Mouse (Mus musculus): ENCODE data around the gene 2410137M14Rik. TPM values are rescaled to one million over a fixed set of nuclear protein-coding genes. Genes with fewer than 3 reads are reported as not detected.

2410137M14Rik gene
- total and polyA plus RNA-seq, 3 experiments = 0.40 TPM; not detected in 2

DNA sequence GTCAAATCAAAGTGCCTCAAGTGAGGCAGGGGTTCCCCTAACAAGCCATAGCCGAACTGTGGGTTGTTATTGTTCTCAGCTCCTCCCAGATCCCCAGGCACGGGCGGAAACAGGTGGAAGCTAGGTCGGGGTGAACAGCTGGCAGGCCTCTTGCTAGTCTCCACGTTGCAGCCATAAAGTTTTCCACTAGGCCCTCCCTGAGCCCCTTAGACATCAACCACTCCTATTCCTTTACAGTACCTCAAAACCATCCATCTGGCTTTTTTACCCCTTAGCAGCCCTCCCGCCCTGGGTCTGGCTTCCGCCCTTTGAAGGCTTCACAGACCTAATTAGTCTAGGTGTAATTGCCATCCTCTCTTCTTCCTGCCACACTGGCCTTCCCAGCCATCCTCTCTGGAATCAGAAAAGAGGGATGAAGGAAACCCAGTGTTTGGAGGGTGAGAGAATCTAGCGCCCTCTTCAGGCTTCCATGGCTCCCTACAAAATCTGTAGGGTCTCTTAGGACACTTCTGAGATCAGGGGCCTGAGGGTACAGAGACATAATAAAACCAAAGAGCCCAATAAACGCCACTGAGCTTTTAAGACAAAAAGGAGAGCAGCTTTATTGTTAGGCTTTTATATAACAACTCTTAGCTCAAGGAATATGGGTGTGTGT is 36.8 kb downstream of the 2410137M14Rik start:
- Histone ChIP-seq H3K27me3 (replicated peaks) (no peaks in the 10 kb centered on the region), H3K9me3 (replicated peaks; ENCODE audit: low read length) (no peaks in the 10 kb centered on the region), H3K4me3 (replicated peaks in 1 of 3; ENCODE audit: low read depth in 2 of 3, low read length in 2 of 3, poor library complexity in 1 of 3) (no peak overlapping the region), H3K4me2 (ENCODE audit: insufficient read depth, low read depth, poor library complexity, severe bottlenecking) (no peak overlapping the region), H3K4me1 (ENCODE audit: control insufficient read depth in 1 of 2, insufficient read depth in 2 of 2) (0 out of 4 replicates have a peak, but pooled peaks cover 0 to 2% of the 10 kb centered on the region in 2 experiments), H3K79me2 (replicated peaks; ENCODE audit: control insufficient read depth, extremely low read depth, insufficient read depth, poor library complexity, severe bottlenecking) (no peaks in the 10 kb centered on the region), H3K27ac (ENCODE audit: insufficient read depth, low read depth) (no peak overlapping the region), H3K36me3 (replicated peaks in 1 of 2; ENCODE audit: control insufficient read depth in 1 of 2, insufficient read depth in 1 of 2, low read length in 1 of 2) (peaks cover 11 to 26% of the 10 kb centered on the region in 2 experiments), H3K9ac (ENCODE audit: insufficient read depth, low read depth) (no peak overlapping the region)
- TF ChIP-seq ZC3H11A (IDR thresholded peaks at IDR 0.05; ENCODE audit: low read depth, low read length) = no peak
- no peak for TF ChIP-seq IRF4 (IDR thresholded peaks at IDR 0.05; ENCODE audit: low read depth, low read length)
- peak; percentile 21 to 27; a peak in 3 of 4 replicates for TF ChIP-seq CTCF (conservative IDR thresholded peaks at IDR 0.05 in 1 of 2, IDR thresholded peaks at IDR 0.05 in 1 of 2; ENCODE audit: low read depth in 2 of 2, low read length in 2 of 2)
- in situ Hi-C loops (cut with MboI; ENCODE audit: low pct_ligation_motif_present, low pct_unique_long_range_greater_than_20kb, low sequenced_read_pairs) (no loop called here), dilution Hi-C loops (cut with MboI; ENCODE audit: extremely low pct_ligation_motif_present, extremely low pct_unique_long_range_greater_than_20kb, low sequenced_read_pairs) (no loop called here)
- no peak for DNase-seq (ENCODE audit: extremely low read depth)

DNA sequence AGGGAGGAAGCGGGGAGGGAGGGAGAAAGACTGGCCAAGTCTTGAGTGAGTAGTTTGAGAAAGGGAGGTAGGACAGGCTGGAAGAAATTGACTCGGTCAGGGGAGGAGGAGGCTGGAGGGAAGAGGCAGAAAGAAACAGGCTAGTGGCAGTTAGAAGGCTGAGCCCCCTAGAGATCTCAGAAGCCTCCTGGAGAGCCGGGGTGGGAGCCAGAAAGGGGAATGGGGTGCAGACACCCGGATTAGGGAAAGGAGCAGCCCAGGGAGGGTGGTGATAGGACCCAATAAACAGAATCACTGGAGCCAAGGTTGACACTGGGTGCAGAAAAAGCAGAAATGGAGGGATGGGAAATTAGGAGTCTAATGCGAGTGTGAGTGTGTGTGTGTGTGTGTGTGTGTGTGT is 37.3 kb downstream of the 2410137M14Rik start:
- dilution Hi-C loops (cut with MboI; ENCODE audit: extremely low pct_ligation_motif_present, extremely low pct_unique_long_range_greater_than_20kb, low sequenced_read_pairs) = no loop called here

DNA sequence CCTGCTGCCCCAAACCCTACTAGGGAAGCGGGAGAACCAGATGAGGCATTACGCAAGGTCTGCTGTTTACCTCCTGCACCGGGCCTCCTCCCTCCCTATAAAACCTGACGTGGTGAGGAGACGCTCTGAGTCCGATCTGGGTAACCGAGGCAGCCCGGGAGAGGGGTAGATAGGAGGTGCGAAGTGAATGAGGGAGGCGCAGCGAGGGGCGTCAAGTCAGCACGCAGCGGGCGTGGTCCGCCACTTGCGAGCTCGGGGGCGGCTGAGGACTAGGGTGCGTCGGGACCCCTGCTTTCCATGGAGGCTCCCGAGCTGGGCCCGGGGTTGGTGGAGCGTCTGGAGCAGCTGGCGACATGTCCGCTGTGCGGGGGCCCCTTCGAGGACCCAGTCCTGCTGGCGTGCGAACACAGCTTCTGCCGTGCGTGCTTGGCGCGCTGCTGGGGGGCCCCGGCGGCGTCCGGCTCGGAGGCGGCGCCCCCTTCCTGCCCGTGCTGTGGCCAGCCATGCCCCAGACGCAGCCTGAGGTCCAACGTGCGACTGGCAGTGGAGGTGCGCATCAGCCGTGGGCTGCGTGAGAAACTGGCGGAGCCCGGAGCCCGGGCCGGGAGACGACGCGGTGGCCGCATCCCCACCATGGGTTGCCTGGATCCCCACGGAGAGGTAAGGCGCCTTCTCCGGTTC is 38.1 kb downstream of the 2410137M14Rik start, which contains the start of gene Rnf39:
Rnf39 (plus strand) TSS at position 128 of the 681 bp plus-strand sequence.
- Histone ChIP-seq H3K4me2 (ENCODE audit: insufficient read depth, low read depth, poor library complexity, severe bottlenecking) (no peak within 1 kb of the TSS), H3K9me3 (replicated peaks; ENCODE audit: low read length) (no peaks in the 10 kb centered on the region), H3K36me3 (replicated peaks in 1 of 2; ENCODE audit: control insufficient read depth in 1 of 2, insufficient read depth in 1 of 2, low read length in 1 of 2) (peaks cover 0 to 13% of the 10 kb centered on the region in 2 experiments), H3K79me2 (replicated peaks; ENCODE audit: control insufficient read depth, extremely low read depth, insufficient read depth, poor library complexity, severe bottlenecking) (no peaks in the 10 kb centered on the region), H3K27ac (ENCODE audit: insufficient read depth, low read depth) (no peak within 1 kb of the TSS), H3K27me3 (replicated peaks) (no peaks in the 10 kb centered on the region), H3K4me3 (replicated peaks in 1 of 3; ENCODE audit: low read depth in 2 of 3, low read length in 2 of 3, poor library complexity in 1 of 3) (no peak within 1 kb of the TSS), H3K4me1 (ENCODE audit: control insufficient read depth in 1 of 2, insufficient read depth in 2 of 2) (peaks cover 0 to 4% of the 10 kb centered on the region in 2 experiments; a peak in 2 of 4 replicates), H3K9ac (ENCODE audit: insufficient read depth, low read depth) (no peak within 1 kb of the TSS)
- dilution Hi-C loops (cut with MboI; ENCODE audit: extremely low pct_ligation_motif_present, extremely low pct_unique_long_range_greater_than_20kb, low sequenced_read_pairs) (no loop called here), in situ Hi-C loops (cut with MboI; ENCODE audit: low pct_ligation_motif_present, low pct_unique_long_range_greater_than_20kb, low sequenced_read_pairs) (no loop called here)
- DNase-seq (ENCODE audit: extremely low read depth) = no peak
- TF ChIP-seq MXI1 (IDR thresholded peaks at IDR 0.05; ENCODE audit: low read depth, low read length) (no peak), USF1 (IDR thresholded peaks at IDR 0.05; ENCODE audit: low read depth, low read length) (no peak), TCF12 (IDR thresholded peaks at IDR 0.05; ENCODE audit: low read depth, low read length) (no peak), HCFC1 (IDR thresholded peaks at IDR 0.05; ENCODE audit: low read depth, low read length) (no peak), TBP (conservative IDR thresholded peaks at IDR 0.05; ENCODE audit: low read depth, low read length) (no peak), JUND (conservative IDR thresholded peaks at IDR 0.05; ENCODE audit: low read depth, low read length) (no peak), RAD21 (IDR thresholded peaks at IDR 0.05; ENCODE audit: low read depth, low read length) (no peak), SMC3 (IDR thresholded peaks at IDR 0.05; ENCODE audit: low read depth, low read length) (no peak), JUN (IDR thresholded peaks at IDR 0.05; ENCODE audit: insufficient read depth, low read depth, low read length) (no peak), USF2 (conservative IDR thresholded peaks at IDR 0.05; ENCODE audit: low read depth, low read length) (no peak), ZKSCAN1 (IDR thresholded peaks at IDR 0.05; ENCODE audit: borderline replicate concordance, low read depth, low read length) (no peak), ZC3H11A (IDR thresholded peaks at IDR 0.05; ENCODE audit: low read depth, low read length) (no peak), NRF1 (IDR thresholded peaks at IDR 0.05; ENCODE audit: low read depth, low read length) (no peak), ELF1 (IDR thresholded peaks at IDR 0.05; ENCODE audit: low read depth, low read length) (no peak)

More for the DNA sequence above, 37.3 kb downstream of the 2410137M14Rik start:
- Histone ChIP-seq H3K36me3 (replicated peaks in 1 of 2; ENCODE audit: control insufficient read depth in 1 of 2, insufficient read depth in 1 of 2, low read length in 1 of 2) (peaks cover 6 to 20% of the 10 kb centered on the region in 2 experiments), H3K4me3 (replicated peaks in 1 of 3; ENCODE audit: low read depth in 2 of 3, low read length in 2 of 3, poor library complexity in 1 of 3) (no peak overlapping the region), H3K27me3 (replicated peaks) (no peaks in the 10 kb centered on the region), H3K9ac (ENCODE audit: insufficient read depth, low read depth) (no peak overlapping the region), H3K9me3 (replicated peaks; ENCODE audit: low read length) (no peaks in the 10 kb centered on the region), H3K27ac (ENCODE audit: insufficient read depth, low read depth) (no peak overlapping the region), H3K79me2 (replicated peaks; ENCODE audit: control insufficient read depth, extremely low read depth, insufficient read depth, poor library complexity, severe bottlenecking) (no peaks in the 10 kb centered on the region), H3K4me2 (ENCODE audit: insufficient read depth, low read depth, poor library complexity, severe bottlenecking) (no peak overlapping the region), H3K4me1 (ENCODE audit: control insufficient read depth in 1 of 2, insufficient read depth in 2 of 2) (0 out of 4 replicates have a peak, but pooled peaks cover 0 to 2% of the 10 kb centered on the region in 2 experiments)
- no peak for DNase-seq (ENCODE audit: extremely low read depth)
- in situ Hi-C loops (cut with MboI; ENCODE audit: low pct_ligation_motif_present, low pct_unique_long_range_greater_than_20kb, low sequenced_read_pairs) = no loop called here
- TF ChIP-seq NELFE (IDR thresholded peaks at IDR 0.05; ENCODE audit: low read depth, low read length) (no peak), HCFC1 (IDR thresholded peaks at IDR 0.05; ENCODE audit: low read depth, low read length) (no peak), MYC (IDR thresholded peaks at IDR 0.05; ENCODE audit: low read depth, low read length) (no peak), MAFK (IDR thresholded peaks at IDR 0.05; ENCODE audit: insufficient replicate concordance, low read length) (no peak), ELF1 (IDR thresholded peaks at IDR 0.05; ENCODE audit: low read depth, low read length) (no peak), TBP (conservative IDR thresholded peaks at IDR 0.05; ENCODE audit: low read depth, low read length) (no peak), JUND (conservative IDR thresholded peaks at IDR 0.05; ENCODE audit: low read depth, low read length) (no peak), PAX5 (IDR thresholded peaks at IDR 0.05; ENCODE audit: low read length) (no peak), BHLHE40 (IDR thresholded peaks at IDR 0.05; ENCODE audit: low read depth, low read length) (no peak), CHD2 (IDR thresholded peaks at IDR 0.05; ENCODE audit: low read length) (no peak), JUN (IDR thresholded peaks at IDR 0.05; ENCODE audit: insufficient read depth, low read depth, low read length) (no peak), USF1 (IDR thresholded peaks at IDR 0.05; ENCODE audit: low read depth, low read length) (no peak), ETS1 (conservative IDR thresholded peaks at IDR 0.05; ENCODE audit: low read depth, low read length) (no peak), USF2 (conservative IDR thresholded peaks at IDR 0.05; ENCODE audit: low read depth, low read length) (no peak), GABPA (IDR thresholded peaks at IDR 0.05; ENCODE audit: insufficient replicate concordance, low read depth, low read length) (no peak), RCOR1 (conservative IDR thresholded peaks at IDR 0.05; ENCODE audit: low read depth, low read length) (no peak), MEF2A (IDR thresholded peaks at IDR 0.05; ENCODE audit: borderline replicate concordance, low read depth, low read length) (no peak), CHD1 (IDR thresholded peaks at IDR 0.05; ENCODE audit: low read depth, low read length) (no peak), POLR2A (IDR thresholded peaks at IDR 0.05; ENCODE audit: low read depth, low read length) (no peak), RAD21 (IDR thresholded peaks at IDR 0.05; ENCODE audit: low read depth, low read length) (no peak)
